Mouse (Mus musculus) megakaryocyte, embryonic 14.5 days (primary cell): Measurements from ENCODE around the gene Itpr1.

Experiments
- FLI1 ChIP-seq: IDR thresholded peaks from 2 replicates; pipeline ENCODE4 v1.6.1; 2012; ENCODE audit warnings: low read length, inconsistent platforms, mixed read lengths
- GATA1 ChIP-seq: IDR thresholded peaks from 3 replicates; pipeline ENCODE4 v1.6.1; 2012; ENCODE audit warnings: mixed read lengths, low read length, inconsistent platforms, borderline replicate concordance

DNA sequence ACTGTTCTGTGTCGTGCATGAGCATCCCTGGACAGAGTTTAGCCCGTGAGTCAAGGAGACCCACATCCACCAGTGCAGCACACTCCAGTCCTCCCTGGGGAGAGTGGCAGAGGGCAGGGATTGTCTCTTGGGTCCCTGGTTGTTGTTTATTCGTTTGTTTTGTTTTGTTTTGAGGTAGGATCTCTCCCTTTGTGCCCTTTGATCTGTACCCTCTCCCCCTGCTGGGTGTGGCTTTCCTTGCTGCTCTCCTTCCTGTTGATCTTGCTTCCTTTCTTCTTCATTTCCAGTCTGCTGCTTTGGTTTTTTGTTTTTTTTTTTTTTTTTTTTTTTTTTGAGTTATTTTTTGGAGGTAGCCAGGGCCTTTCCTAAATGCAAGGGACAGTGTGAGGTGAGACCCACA is 299.2 kb downstream of the Itpr1 start:
- no peak for TF ChIP-seq GATA1
- TF ChIP-seq FLI1 = no peak
